Mouse (Mus musculus): ENCODE results near the gene Grk5. TPM values are rescaled to one million over a fixed set of nuclear protein-coding genes. Genes with fewer than 3 reads are reported as not detected.

The Grk5 gene
- polyA plus RNA-seq, 1 experiment from 2014 or later = 2.0 TPM

DNA sequence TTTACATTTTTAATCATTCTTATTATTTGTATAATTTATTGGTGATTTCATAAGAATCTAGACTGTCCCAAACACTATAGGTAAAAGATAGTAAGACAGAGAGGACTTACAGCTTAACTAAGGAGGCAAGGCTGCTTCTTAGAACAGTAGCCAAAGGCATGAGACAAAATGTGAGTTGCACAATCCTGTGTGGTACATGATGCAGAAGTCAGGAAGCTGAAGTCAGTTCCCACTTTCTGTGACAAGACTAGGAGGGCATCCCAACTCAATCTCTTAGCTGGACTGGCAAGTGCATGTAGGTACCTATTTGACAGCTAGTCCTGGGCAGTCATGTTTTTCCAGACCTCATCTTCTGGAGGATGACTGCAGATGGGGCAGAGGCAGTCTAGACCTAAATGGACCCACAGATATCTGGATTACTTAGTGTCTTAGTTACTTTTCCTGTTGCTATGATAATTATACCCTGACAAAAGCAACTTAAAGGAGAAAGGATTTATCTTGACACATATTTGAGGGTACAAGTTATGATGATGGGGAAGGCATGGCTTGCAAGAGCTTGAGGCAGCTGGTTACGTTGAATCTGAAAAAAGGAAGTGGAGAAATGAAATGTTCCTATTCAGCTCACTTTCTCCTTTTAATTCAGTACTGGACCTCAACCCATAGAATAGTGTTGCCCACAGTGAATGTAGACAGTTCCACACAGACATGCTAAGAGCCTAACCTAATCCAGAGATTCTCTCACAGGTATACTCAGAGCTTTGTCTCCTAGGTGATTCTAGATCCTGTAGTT is 128.1 kb downstream of the Grk5 start:
- Histone ChIP-seq H3K9ac (ENCODE audit: low read length) (no peak overlapping the region), H3K27ac (ENCODE audit: low read depth, low read length) (no peak overlapping the region), H3K4me2 (ENCODE audit: low read length) (no peak overlapping the region), H3K36me3 (ENCODE audit: control insufficient read depth, insufficient read depth, low read length) (no peaks in the 10 kb centered on the region), H3K4me1 (ENCODE audit: control insufficient read depth, insufficient read depth, low read length) (no peaks in the 10 kb centered on the region), H3K9me3 (replicated peaks; ENCODE audit: control insufficient read depth, low read length) (no peaks in the 10 kb centered on the region), H3K4me3 (ENCODE audit: low read depth, low read length) (no peak overlapping the region), H3K27me3 (replicated peaks; ENCODE audit: control insufficient read depth, insufficient read depth, low read length) (no peaks in the 10 kb centered on the region)
- ATAC-seq = no peak
- WGBS = 89% methylated on average over 1 of the region's 1 CpGs
- DNase-seq (ENCODE audit: low spot score) = no peak

- H3K9me3 ChIP-seq (replicated peaks; ENCODE audit: control insufficient read depth, low read length) = no peaks in the 10 kb centered on the region
- no peaks in the 10 kb centered on the region for H3K36me3 ChIP-seq (ENCODE audit: control insufficient read depth, insufficient read depth, low read length)
- whole genome bisulfite sequencing = 74% methylated on average over 2 of the region's 2 CpGs
- no peak overlapping the region for H3K4me2 ChIP-seq (ENCODE audit: low read length)
- H3K4me3 ChIP-seq (ENCODE audit: low read depth, low read length) = no peak overlapping the region
- DNase-seq (ENCODE audit: low spot score) = peak; percentile 62
- peak; percentile 72; the same call in 1 of the 2 replicates for ATAC-seq
- no peaks in the 10 kb centered on the region for H3K27me3 ChIP-seq (replicated peaks; ENCODE audit: control insufficient read depth, insufficient read depth, low read length)
- H3K4me1 ChIP-seq (ENCODE audit: control insufficient read depth, insufficient read depth, low read length) = no peaks in the 10 kb centered on the region
- H3K27ac ChIP-seq (ENCODE audit: low read depth, low read length) = no peak overlapping the region
- no peak overlapping the region for H3K9ac ChIP-seq (ENCODE audit: low read length)
Observed at GRCm38 (mm10) chr19:61021502-61021901, 132.0 kb downstream of the Grk5 start.

DNA sequence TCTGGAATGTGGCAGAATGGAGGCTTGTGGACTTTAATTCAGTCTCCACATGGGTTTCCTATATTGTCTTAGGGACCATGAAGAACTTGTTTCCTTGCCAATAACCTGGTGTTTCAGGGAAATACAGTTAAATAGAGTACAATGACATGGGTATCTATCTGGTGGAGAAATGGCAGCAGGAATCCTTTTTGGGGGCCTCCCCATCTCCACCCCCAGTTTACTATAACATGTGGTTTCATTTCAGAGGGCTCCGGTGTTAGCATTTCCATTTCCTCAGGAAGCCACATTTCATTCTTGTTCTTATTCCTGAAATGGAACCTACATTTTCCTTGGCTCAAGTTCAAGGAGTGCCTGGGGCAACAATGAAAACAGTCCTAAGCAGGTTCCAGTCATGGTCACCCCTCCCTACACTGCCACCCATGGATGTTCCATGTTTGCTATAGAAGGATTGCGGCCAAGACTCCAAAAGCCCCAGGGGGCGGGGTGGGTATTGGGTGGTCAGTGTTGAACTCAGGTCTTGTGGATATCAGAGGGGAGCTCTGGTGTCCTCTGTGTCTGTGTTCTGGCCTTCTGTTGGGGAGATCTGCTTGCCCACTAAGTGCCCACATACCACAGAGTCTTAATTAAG is 132.5 kb downstream of the Grk5 start:
- H3K36me3 ChIP-seq (ENCODE audit: control insufficient read depth, insufficient read depth, low read length) = no peaks in the 10 kb centered on the region
- no peak overlapping the region for H3K4me3 ChIP-seq (ENCODE audit: low read depth, low read length)
- 95% methylated on average over 3 of the region's 3 CpGs for WGBS
- DNase-seq (ENCODE audit: low spot score) = peak; percentile 3
- H3K4me1 ChIP-seq (ENCODE audit: control insufficient read depth, insufficient read depth, low read length) = no peaks in the 10 kb centered on the region
- no peak overlapping the region for H3K9ac ChIP-seq (ENCODE audit: low read length)
- H3K27ac ChIP-seq (ENCODE audit: low read depth, low read length) = no peak overlapping the region
- H3K9me3 ChIP-seq (replicated peaks; ENCODE audit: control insufficient read depth, low read length) = no peaks in the 10 kb centered on the region
- no peak for ATAC-seq
- H3K27me3 ChIP-seq (replicated peaks; ENCODE audit: control insufficient read depth, insufficient read depth, low read length) = no peaks in the 10 kb centered on the region
- H3K4me2 ChIP-seq (ENCODE audit: low read length) = no peak overlapping the region

DNA sequence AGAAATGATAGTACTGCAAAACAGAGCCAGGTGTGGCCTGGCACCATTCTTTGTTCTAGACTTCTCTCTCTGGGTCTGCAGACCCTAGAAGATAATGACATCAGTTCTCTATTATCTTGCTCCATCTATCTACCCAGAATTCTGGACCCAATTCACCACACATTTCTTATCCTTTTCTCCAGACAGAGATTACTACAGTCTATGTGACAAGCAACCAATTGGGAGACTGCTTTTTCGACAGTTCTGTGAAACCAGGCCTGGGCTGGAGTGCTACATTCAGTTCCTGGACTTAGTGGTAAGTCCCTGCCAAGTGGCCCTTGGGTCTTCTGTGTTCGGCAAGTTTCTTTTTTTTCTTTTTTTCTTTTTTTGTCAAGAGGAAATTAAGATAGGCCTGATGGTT is 142.0 kb downstream of the Grk5 start:
- 91% methylated on average over 2 of the region's 2 CpGs for WGBS
- Histone ChIP-seq H3K4me3 (ENCODE audit: low read depth, low read length) (no peak overlapping the region), H3K4me2 (ENCODE audit: low read length) (no peak overlapping the region), H3K27ac (ENCODE audit: low read depth, low read length) (no peak overlapping the region), H3K36me3 (ENCODE audit: control insufficient read depth, insufficient read depth, low read length) (no peaks in the 10 kb centered on the region), H3K9me3 (replicated peaks; ENCODE audit: control insufficient read depth, low read length) (no peaks in the 10 kb centered on the region), H3K27me3 (replicated peaks; ENCODE audit: control insufficient read depth, insufficient read depth, low read length) (no peaks in the 10 kb centered on the region), H3K4me1 (ENCODE audit: control insufficient read depth, insufficient read depth, low read length) (no peaks in the 10 kb centered on the region), H3K9ac (ENCODE audit: low read length) (no peak overlapping the region)
- DNase-seq (ENCODE audit: low spot score) = no peak
- no peak for ATAC-seq

- Histone ChIP-seq H3K27ac (ENCODE audit: low read depth, low read length) (no peak overlapping the region), H3K9me3 (replicated peaks; ENCODE audit: control insufficient read depth, low read length) (no peaks in the 10 kb centered on the region), H3K27me3 (replicated peaks; ENCODE audit: control insufficient read depth, insufficient read depth, low read length) (no peaks in the 10 kb centered on the region), H3K4me2 (ENCODE audit: low read length) (no peak overlapping the region), H3K9ac (ENCODE audit: low read length) (no peak overlapping the region), H3K4me3 (ENCODE audit: low read depth, low read length) (no peak overlapping the region), H3K4me1 (ENCODE audit: control insufficient read depth, insufficient read depth, low read length) (no peaks in the 10 kb centered on the region), H3K36me3 (ENCODE audit: control insufficient read depth, insufficient read depth, low read length) (no peaks in the 10 kb centered on the region)
- ATAC-seq (no peak), DNase-seq (ENCODE audit: low spot score) (no peak)
Observed at GRCm38 (mm10) chr19:61039151-61039550, 149.6 kb downstream of the Grk5 start.

DNA sequence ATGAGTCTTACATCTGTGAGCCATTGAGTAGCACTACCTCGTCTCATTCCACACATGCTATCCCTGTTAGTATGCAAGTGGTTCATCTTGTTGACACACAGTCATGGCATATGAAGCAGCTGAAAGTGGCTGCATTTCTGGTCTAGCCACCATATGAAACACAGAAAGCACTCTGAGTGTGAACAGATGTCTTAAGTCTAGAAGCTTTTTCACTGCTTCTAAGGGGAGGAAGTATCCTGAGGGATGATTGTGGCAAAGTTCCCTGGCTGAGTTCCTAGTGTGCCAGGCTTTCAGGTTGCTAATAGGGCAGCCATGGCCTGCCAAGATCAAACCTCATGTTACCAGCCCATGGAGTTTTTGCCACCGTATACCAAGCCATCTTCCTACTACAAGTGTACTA is 159.1 kb downstream of the Grk5 start:
- Histone ChIP-seq H3K4me1 (ENCODE audit: control insufficient read depth, insufficient read depth, low read length) (no peaks in the 10 kb centered on the region), H3K27ac (ENCODE audit: low read depth, low read length) (no peak overlapping the region), H3K9me3 (replicated peaks; ENCODE audit: control insufficient read depth, low read length) (no peaks in the 10 kb centered on the region), H3K27me3 (replicated peaks; ENCODE audit: control insufficient read depth, insufficient read depth, low read length) (no peaks in the 10 kb centered on the region), H3K4me3 (ENCODE audit: low read depth, low read length) (no peak overlapping the region), H3K9ac (ENCODE audit: low read length) (no peak overlapping the region), H3K4me2 (ENCODE audit: low read length) (no peak overlapping the region), H3K36me3 (ENCODE audit: control insufficient read depth, insufficient read depth, low read length) (no peaks in the 10 kb centered on the region)
- ATAC-seq = no peak
- 77% methylated on average over 2 of the region's 2 CpGs for WGBS
- peak; percentile 15 for DNase-seq (ENCODE audit: low spot score)

GRCm38 (mm10) chr19:61049413-61049812 is 159.9 kb downstream of the Grk5 start:
- H3K4me3 ChIP-seq (ENCODE audit: low read depth, low read length) = no peak overlapping the region
- no peak overlapping the region for H3K27ac ChIP-seq (ENCODE audit: low read depth, low read length)
- H3K9me3 ChIP-seq (replicated peaks; ENCODE audit: control insufficient read depth, low read length) = 0 out of 2 replicates have a peak, but pooled peaks cover 2% of the 10 kb centered on the region
- no peaks in the 10 kb centered on the region for H3K36me3 ChIP-seq (ENCODE audit: control insufficient read depth, insufficient read depth, low read length)
- no peaks in the 10 kb centered on the region for H3K27me3 ChIP-seq (replicated peaks; ENCODE audit: control insufficient read depth, insufficient read depth, low read length)
- H3K4me2 ChIP-seq (ENCODE audit: low read length) = no peak overlapping the region
- ATAC-seq (no peak), DNase-seq (ENCODE audit: low spot score) (no peak)
- no peak overlapping the region for H3K9ac ChIP-seq (ENCODE audit: low read length)
- H3K4me1 ChIP-seq (ENCODE audit: control insufficient read depth, insufficient read depth, low read length) = no peaks in the 10 kb centered on the region
- WGBS = 89% methylated on average over 1 of the region's 1 CpGs

DNA sequence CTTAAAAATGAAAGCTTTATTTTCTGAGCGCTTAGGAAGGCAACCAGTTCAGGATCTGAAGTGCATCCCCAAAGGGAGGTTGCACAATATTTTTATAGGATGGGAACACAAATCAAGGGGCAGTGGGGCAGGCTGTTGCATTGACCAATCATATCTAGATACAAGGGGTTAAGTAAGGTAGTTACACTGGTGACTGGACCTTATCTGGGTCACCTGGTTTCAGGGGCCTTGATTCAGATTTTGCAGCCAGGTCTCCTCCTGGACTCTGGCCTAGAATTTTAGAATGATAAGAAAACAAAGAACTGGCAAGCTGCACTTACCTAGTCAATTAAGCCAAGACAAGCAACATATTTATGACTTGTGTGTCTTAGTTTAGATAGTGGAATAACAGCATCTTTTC is 161.6 kb downstream of the Grk5 start:
- no peak overlapping the region for H3K4me3 ChIP-seq (ENCODE audit: low read depth, low read length)
- H3K9me3 ChIP-seq (replicated peaks; ENCODE audit: control insufficient read depth, low read length) = 0 out of 2 replicates have a peak, but pooled peaks cover 2% of the 10 kb centered on the region
- DNase-seq (ENCODE audit: low spot score) (no peak), ATAC-seq (no peak)
- no peaks in the 10 kb centered on the region for H3K27me3 ChIP-seq (replicated peaks; ENCODE audit: control insufficient read depth, insufficient read depth, low read length)
- no peak overlapping the region for H3K4me2 ChIP-seq (ENCODE audit: low read length)
- no peak overlapping the region for H3K27ac ChIP-seq (ENCODE audit: low read depth, low read length)
- WGBS = 97% methylated on average over 1 of the region's 1 CpGs
- H3K9ac ChIP-seq (ENCODE audit: low read length) = no peak overlapping the region
- H3K4me1 ChIP-seq (ENCODE audit: control insufficient read depth, insufficient read depth, low read length) = no peaks in the 10 kb centered on the region
- H3K36me3 ChIP-seq (ENCODE audit: control insufficient read depth, insufficient read depth, low read length) = no peaks in the 10 kb centered on the region

DNA sequence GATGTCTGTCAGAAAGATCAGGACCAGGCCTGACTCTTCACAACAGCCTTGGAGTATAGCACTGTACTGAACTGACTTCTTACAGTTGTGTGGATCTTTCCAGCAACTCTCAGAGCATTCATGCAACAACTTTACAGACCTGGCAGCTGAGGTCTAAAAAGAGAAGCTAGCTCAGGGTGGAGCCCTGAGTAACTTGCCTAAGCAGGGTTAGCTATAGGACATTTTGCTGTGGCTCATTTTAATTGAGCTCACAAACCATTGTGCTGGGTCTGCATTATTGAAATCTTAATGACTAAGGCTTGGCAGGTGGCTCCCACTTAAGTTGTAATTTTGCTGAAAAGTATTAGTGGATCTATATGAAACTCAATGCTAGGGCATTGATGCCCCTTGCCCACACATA is 162.5 kb downstream of the Grk5 start:
- no peak for ATAC-seq

More for the DNA sequence above, 162.5 kb downstream of the Grk5 start:
- Histone ChIP-seq H3K27ac (ENCODE audit: low read depth, low read length) (no peak overlapping the region), H3K36me3 (ENCODE audit: control insufficient read depth, insufficient read depth, low read length) (no peaks in the 10 kb centered on the region), H3K4me3 (ENCODE audit: low read depth, low read length) (no peak overlapping the region), H3K9ac (ENCODE audit: low read length) (no peak overlapping the region), H3K4me1 (ENCODE audit: control insufficient read depth, insufficient read depth, low read length) (no peaks in the 10 kb centered on the region), H3K4me2 (ENCODE audit: low read length) (no peak overlapping the region), H3K27me3 (replicated peaks; ENCODE audit: control insufficient read depth, insufficient read depth, low read length) (no peaks in the 10 kb centered on the region), H3K9me3 (replicated peaks; ENCODE audit: control insufficient read depth, low read length) (0 out of 2 replicates have a peak, but pooled peaks cover 2% of the 10 kb centered on the region)
- no peak for DNase-seq (ENCODE audit: low spot score)
